Mouse (Mus musculus) ES-E14 (cell line): ENCODE data around the gene Foxo6. TPM values are rescaled to one million over a fixed set of nuclear protein-coding genes. Genes with fewer than 3 reads are reported as not detected.

ENCODE experiments used
- DNase-seq: peaks from one replicate; pipeline ENCODE4 v3.0.0-alpha.2; 2013; ENCODE audit warnings: low read depth, low spot score
- H3K27ac ChIP-seq: 2 replicates; pipeline ENCODE4 v1.5.1; 2012; ENCODE audit warnings: low read depth, mild to moderate bottlenecking, low read length, moderate library complexity, mixed read lengths; ENCODE audit not compliant: poor library complexity, insufficient read depth, severe bottlenecking
- H3K36me3 ChIP-seq: 2 replicates; pipeline ENCODE4 v1.6.1; 2012; ENCODE audit warnings: mild to moderate bottlenecking, low read length, moderate library complexity, mixed read lengths; ENCODE audit not compliant: control insufficient read depth, poor library complexity, insufficient read depth, severe bottlenecking
- H3K4me1 ChIP-seq, 2 experiments: fragments of 150-350 bp in 1 of 2; sonication (generic) in 1 of 2; 2 replicates each; pipeline ENCODE4 v1.6.1; 2012; ENCODE audit warnings: low read length in 2 of 2, mild to moderate bottlenecking in 1 of 2, mixed read lengths in 1 of 2; ENCODE audit not compliant: control insufficient read depth in 2 of 2, insufficient read depth in 2 of 2, poor library complexity in 1 of 2
- H3K4me3 ChIP-seq, 2 experiments: fragments of 150-350 bp in 1 of 2; sonication (generic) in 1 of 2; 2 replicates each; pipeline ENCODE4 v1.5.1; 2012; ENCODE audit warnings: low read length in 2 of 2, low read depth in 1 of 2, mild to moderate bottlenecking in 1 of 2, mixed read lengths in 1 of 2; ENCODE audit not compliant: insufficient read depth in 1 of 2, poor library complexity in 1 of 2, severe bottlenecking in 1 of 2
- H3K9ac ChIP-seq: 2 replicates; pipeline ENCODE4 v1.6.1; 2012; ENCODE audit warnings: low read depth, mild to moderate bottlenecking, low read length, mixed read lengths; ENCODE audit not compliant: poor library complexity, insufficient read depth, severe bottlenecking
- H3K9me3 ChIP-seq: fragments of 150-350 bp; sonication (generic); 2 replicates; pipeline ENCODE4 v1.6.1; 2012; ENCODE audit warnings: low read depth, mild to moderate bottlenecking, low read length; ENCODE audit not compliant: control insufficient read depth, insufficient read depth
- CHD2 ChIP-seq: IDR thresholded peaks from 2 replicates; pipeline ENCODE4 v1.6.1; 2014; ENCODE audit warnings: mild to moderate bottlenecking, low read depth, low read length, inconsistent platforms
- HCFC1 ChIP-seq: IDR thresholded peaks from 2 replicates; pipeline ENCODE4 v1.6.1; 2012; ENCODE audit warnings: low read length, inconsistent platforms, borderline replicate concordance; ENCODE audit not compliant: insufficient read depth
- MAFK ChIP-seq: IDR thresholded peaks from 2 replicates; pipeline ENCODE4 v1.6.1; 2014; ENCODE audit warnings: mild to moderate bottlenecking, low read depth, low read length, inconsistent platforms; ENCODE audit not compliant: insufficient read depth
- ZC3H11A ChIP-seq: IDR thresholded peaks from 2 replicates; pipeline ENCODE4 v1.6.1; 2012; ENCODE audit warnings: low read depth, mild to moderate bottlenecking, inconsistent platforms, low read length, borderline replicate concordance
- ZNF384 ChIP-seq: IDR thresholded peaks from 2 replicates; pipeline ENCODE4 v1.6.1; 2012; ENCODE audit warnings: low read depth, low read length, inconsistent platforms
- in situ Hi-C, 2 experiments: fragments of 600-800 bp; cut with MboI; formaldehyde crosslinking; loops; one replicate each; pipeline ENCODE4 v1.15.1; 2025; ENCODE audit warnings: low sequenced_read_pairs in 2 of 2, inconsistent platforms in 1 of 2; ENCODE audit not compliant: unreplicated experiment in 2 of 2
- total RNA-seq: library from RNA; depleted of rRNA; stranded (reverse); fragments of 300-350 nt; gene quantifications from 2 replicates; pipeline ENCODE4 v1.2.3, GENCODE M21; 2012

The Foxo6 gene
- total RNA-seq, 1 experiment = 0.98 TPM

GRCm38 (mm10) chr4:120317541-120317940 is 30.4 kb upstream of the Foxo6 start:
- H3K9ac ChIP-seq = no peak overlapping the region
- DNase-seq = no peak
- no peaks in the 10 kb centered on the region for H3K36me3 ChIP-seq
- TF ChIP-seq ZC3H11A = no peak
- no peak for TF ChIP-seq HCFC1
- TF ChIP-seq ZNF384 = no peak
- no peak for TF ChIP-seq MAFK
- TF ChIP-seq CHD2 = no peak
- H3K27ac ChIP-seq = no peak overlapping the region
- no peaks in the 10 kb centered on the region for H3K9me3 ChIP-seq
- no peak overlapping the region for H3K4me3 ChIP-seq
- in situ Hi-C loops = no loop called here
- H3K4me1 ChIP-seq = no peaks in the 10 kb centered on the region

DNA sequence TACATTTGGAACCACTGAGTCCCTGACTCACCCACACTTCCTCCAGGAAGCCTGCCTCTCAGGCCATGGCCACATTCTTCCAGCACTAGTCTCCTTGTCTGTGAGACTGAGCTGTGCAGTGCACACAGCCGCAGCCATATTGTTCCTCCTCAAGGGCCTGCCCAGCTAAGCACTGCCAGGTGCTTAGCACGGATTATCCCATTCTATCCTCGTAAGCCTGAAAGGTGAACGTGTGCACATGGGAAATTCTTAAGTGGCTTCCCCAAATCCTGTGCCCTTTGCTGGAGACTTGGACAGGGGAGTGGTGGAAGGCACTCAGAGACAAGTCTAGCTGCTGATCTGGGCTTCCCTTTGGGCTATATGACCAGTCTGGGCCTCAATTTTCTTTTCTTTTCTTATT is 29.6 kb upstream of the Foxo6 start:
- TF ChIP-seq ZC3H11A (no peak), HCFC1 (no peak), MAFK (no peak), CHD2 (no peak), ZNF384 (no peak)
- no peak for DNase-seq
- no peak overlapping the region for H3K4me3 ChIP-seq

DNA sequence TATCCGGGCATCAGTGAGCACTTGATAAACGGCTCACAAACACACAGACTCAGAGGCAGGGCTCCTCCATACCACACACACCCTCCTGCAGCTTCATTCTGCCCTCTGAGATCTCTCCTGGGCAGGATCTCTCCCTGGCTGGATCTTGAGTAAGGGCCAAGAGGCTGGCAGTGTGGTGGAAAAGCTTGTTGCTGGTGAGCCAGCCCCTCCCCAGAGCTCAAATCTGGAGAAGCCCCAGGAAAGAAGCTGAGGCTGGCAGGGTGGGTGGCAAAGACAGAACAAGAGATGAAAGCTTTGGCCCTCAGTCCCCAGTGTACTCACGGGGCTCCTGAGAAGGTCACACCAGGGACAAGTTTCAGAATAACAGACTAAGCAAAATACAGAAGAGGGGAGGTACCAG is 27.4 kb upstream of the Foxo6 start:
- Histone ChIP-seq H3K27ac (no peak overlapping the region), H3K36me3 (no peaks in the 10 kb centered on the region), H3K9me3 (no peaks in the 10 kb centered on the region), H3K4me3 (no peak overlapping the region), H3K9ac (no peak overlapping the region), H3K4me1 (no peaks in the 10 kb centered on the region)
- no peak for DNase-seq
- no peak for TF ChIP-seq HCFC1
- TF ChIP-seq MAFK = no peak
- no peak for TF ChIP-seq ZNF384
- TF ChIP-seq CHD2 = no peak
- no peak for TF ChIP-seq ZC3H11A
- in situ Hi-C loops = no loop called here

More for the DNA sequence above, 29.6 kb upstream of the Foxo6 start:
- peak overlapping the region; percentile 19; the same call in 1 of the 2 replicates for H3K27ac ChIP-seq
- no peaks in the 10 kb centered on the region for H3K36me3 ChIP-seq
- H3K9me3 ChIP-seq = no peaks in the 10 kb centered on the region
- no peak overlapping the region for H3K9ac ChIP-seq
- in situ Hi-C loops = no loop called here
- H3K4me1 ChIP-seq = no peaks in the 10 kb centered on the region

DNA sequence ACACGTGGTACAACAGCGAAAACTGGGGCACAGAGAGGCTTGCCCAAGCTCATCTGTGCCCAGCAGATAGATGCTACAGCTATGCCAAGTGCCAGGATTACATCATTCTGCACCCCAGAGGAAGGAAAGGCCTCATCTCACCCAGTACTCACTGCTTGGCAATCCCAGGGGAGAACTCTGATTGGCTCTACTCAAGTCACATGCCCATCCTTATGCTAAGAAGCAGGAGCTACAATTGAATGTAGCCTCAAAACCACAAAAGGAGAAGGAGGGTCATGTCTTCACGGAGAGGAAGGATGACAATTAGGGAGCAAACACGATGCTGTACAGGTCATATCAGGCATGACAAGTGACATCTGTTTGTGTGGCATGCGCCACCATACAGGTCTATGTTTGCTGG is 26.2 kb upstream of the Foxo6 start:
- H3K4me1 ChIP-seq = no peaks in the 10 kb centered on the region
- TF ChIP-seq MAFK (no peak), ZC3H11A (no peak), ZNF384 (no peak), HCFC1 (no peak), CHD2 (no peak)
- no peak overlapping the region for H3K4me3 ChIP-seq
- no peaks in the 10 kb centered on the region for H3K9me3 ChIP-seq
- no peaks in the 10 kb centered on the region for H3K36me3 ChIP-seq
- H3K27ac ChIP-seq = no peak overlapping the region
- no peak for DNase-seq
- in situ Hi-C loops = no loop called here
- no peak overlapping the region for H3K9ac ChIP-seq

- Histone ChIP-seq H3K9ac (no peak overlapping the region), H3K4me3 (no peak overlapping the region), H3K4me1 (no peaks in the 10 kb centered on the region), H3K9me3 (no peaks in the 10 kb centered on the region), H3K36me3 (no peaks in the 10 kb centered on the region), H3K27ac (no peak overlapping the region)
- TF ChIP-seq ZNF384 (no peak), HCFC1 (no peak), MAFK (no peak), CHD2 (no peak), ZC3H11A (no peak)
- no peak for DNase-seq
- in situ Hi-C loops = no loop called here
These were observed 17.4 kb upstream of the Foxo6 start for GRCm38 (mm10) chr4:120304580-120304979.
